Mouse (Mus musculus): ENCODE measurements at regions not wholly inside any gene's neighbourhood (a gene's known extent, or its start where the extent isn't known, plus 50 kb on each side); places are given as distances from the start of the nearest gene placed in this dataset.

DNA sequence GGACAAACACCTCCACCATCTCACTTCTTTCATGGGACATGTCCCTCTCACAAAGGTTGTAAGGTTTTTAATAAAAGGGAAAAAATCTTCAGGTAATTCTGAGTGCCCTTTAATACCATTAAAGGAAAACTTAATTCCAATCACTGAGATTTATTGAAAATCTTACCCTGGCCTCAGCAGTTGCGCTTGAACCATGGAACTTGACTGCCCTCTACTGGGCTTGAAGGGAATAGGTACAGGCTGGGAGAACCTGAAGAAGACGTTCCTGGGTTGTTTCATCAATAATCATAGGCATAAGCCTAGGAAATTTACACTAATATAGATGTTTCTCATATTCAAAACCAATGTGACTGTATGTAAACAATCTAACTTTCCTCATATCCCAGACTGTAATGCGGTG lies 439.3 kb downstream of the Mctp2 start:
- no peak for TF ChIP-seq POLR2A (IDR thresholded peaks at IDR 0.05; ENCODE audit: extremely low read depth, insufficient read depth, low read length)
- TF ChIP-seq CTCF (IDR thresholded peaks at IDR 0.05; ENCODE audit: extremely low read depth, insufficient read depth, low read length): peak; percentile 94
